Mouse (Mus musculus) kidney, embryonic 15.5 days (tissue): ENCODE results near the gene Xaf1. TPM values are rescaled to one million over a fixed set of nuclear protein-coding genes. Genes with fewer than 3 reads are reported as not detected.
"Not testable (repeated sequence)": the region's sequence is repeated elsewhere in the genome, so short reads cannot be mapped to it uniquely, and the experiment has no call there.

Experiments used
- ATAC-seq: fragments of 200-750 bp; cut with Nextera tagmentation; replicated peaks from 2 replicates; pipeline ENCODE4 v1.8.0; 2017; ENCODE audit warnings: moderate TSS enrichment; ENCODE audit not compliant: low FRiP score
- H3K27ac ChIP-seq: fragments of 300-500 bp; sonication (generic); 2 replicates; pipeline ENCODE4 v1.5.1; 2015; ENCODE audit warnings: mild to moderate bottlenecking, inconsistent platforms
- H3K27me3 ChIP-seq: fragments of 300-500 bp; sonication (generic); 2 replicates; pipeline ENCODE4 v1.6.1; 2015; ENCODE audit warnings: inconsistent platforms
- H3K36me3 ChIP-seq: fragments of 300-500 bp; sonication (generic); 2 replicates; pipeline ENCODE4 v1.6.1; 2015; ENCODE audit warnings: inconsistent platforms
- H3K4me1 ChIP-seq: fragments of 300-500 bp; sonication (generic); 2 replicates; pipeline ENCODE4 v1.6.1; 2015; ENCODE audit warnings: inconsistent platforms
- H3K4me2 ChIP-seq: fragments of 300-500 bp; sonication (generic); 2 replicates; pipeline ENCODE4 v1.6.1; 2015; ENCODE audit warnings: moderate library complexity, mild to moderate bottlenecking, inconsistent platforms
- H3K4me3 ChIP-seq: fragments of 300-500 bp; sonication (generic); replicated peaks from 2 replicates; pipeline ENCODE4 v1.5.1; 2015; ENCODE audit warnings: mild to moderate bottlenecking, inconsistent platforms
- H3K9ac ChIP-seq: fragments of 300-500 bp; sonication (generic); 2 replicates; pipeline ENCODE4 v1.6.1; 2015; ENCODE audit warnings: mild to moderate bottlenecking, inconsistent platforms
- H3K9me3 ChIP-seq: fragments of 300-500 bp; sonication (generic); replicated peaks from 2 replicates; pipeline ENCODE4 v1.6.1; 2016; ENCODE audit warnings: inconsistent platforms
- WGBS: fragments of 180-500 bp; shearing (Covaris S2); methylation state at CpG from one replicate; pipeline ENCODE4 v1.1.7; 2015; ENCODE audit warnings: mixed read lengths; 5-methylcytosine and 5-hydroxymethylcytosine counted together
- polyA plus RNA-seq: library from polyadenylated mRNA; unstranded; fragments of >200 nt; fragmentation: Nextera tagmentation; extraction: Ambion mirVana; gene quantifications from 2 replicates; pipeline ENCODE4 v1.2.1, GENCODE M21; 2015

Xaf1 gene
- polyA plus RNA-seq, 1 experiment from 2014 or later: 6.2 TPM

- Histone ChIP-seq H3K9ac (no peak overlapping the region), H3K27me3 (peaks cover 29% of the 10 kb centered on the region), H3K36me3 (no peaks in the 10 kb centered on the region), H3K4me1 (peaks cover 5% of the 10 kb centered on the region), H3K9me3 (no peaks in the 10 kb centered on the region), H3K27ac (no peak overlapping the region), H3K4me3 (no peak overlapping the region), H3K4me2 (no peak overlapping the region)
- WGBS: 48% methylated on average over 5 of the region's 5 CpGs
- ATAC-seq: no peak
Observed at GRCm38 (mm10) chr11:72318026-72318425, 16.6 kb downstream of the Xaf1 start.

- no peaks in the 10 kb centered on the region for H3K27me3 ChIP-seq
- ATAC-seq: no peak
- H3K27ac ChIP-seq: no peak overlapping the region
- no peaks in the 10 kb centered on the region for H3K4me1 ChIP-seq
- no peak overlapping the region for H3K4me2 ChIP-seq
- no peaks in the 10 kb centered on the region for H3K36me3 ChIP-seq
- no peaks in the 10 kb centered on the region for H3K9me3 ChIP-seq
- H3K4me3 ChIP-seq: no peak overlapping the region
- H3K9ac ChIP-seq: no peak overlapping the region
- 64% methylated on average over 3 of the region's 3 CpGs for WGBS
Observed at GRCm38 (mm10) chr11:72324431-72324830, 23.0 kb downstream of the Xaf1 start.

GRCm38 (mm10) chr11:72325701-72326100, 24.3 kb downstream of the Xaf1 start:
- Histone ChIP-seq H3K4me3 (no peak overlapping the region), H3K27ac (no peak overlapping the region), H3K36me3 (no peaks in the 10 kb centered on the region), H3K9me3 (no peaks in the 10 kb centered on the region), H3K9ac (no peak overlapping the region), H3K4me2 (no peak overlapping the region), H3K4me1 (no peaks in the 10 kb centered on the region), H3K27me3 (no peaks in the 10 kb centered on the region)
- no peak for ATAC-seq
- WGBS: 92% methylated on average over 4 of the region's 4 CpGs

GRCm38 (mm10) chr11:72332951-72333667, 31.7 kb downstream of the Xaf1 start:
- no peak for ATAC-seq
- no peaks in the 10 kb centered on the region for H3K36me3 ChIP-seq
- H3K4me3 ChIP-seq: no peak overlapping the region
- H3K27ac ChIP-seq: no peak overlapping the region
- H3K9me3 ChIP-seq: no peaks in the 10 kb centered on the region
- peaks cover 8% of the 10 kb centered on the region for H3K4me1 ChIP-seq
- H3K27me3 ChIP-seq: no peaks in the 10 kb centered on the region
- no peak overlapping the region for H3K4me2 ChIP-seq
- no peak overlapping the region for H3K9ac ChIP-seq
- WGBS: 76% methylated on average over 9 of the region's 9 CpGs

- H3K9ac ChIP-seq: no peak overlapping the region
- no peaks in the 10 kb centered on the region for H3K27me3 ChIP-seq
- no peak overlapping the region for H3K4me3 ChIP-seq
- no peak overlapping the region for H3K4me2 ChIP-seq
- 81% methylated on average over 4 of the region's 4 CpGs for WGBS
- H3K9me3 ChIP-seq: no peaks in the 10 kb centered on the region
- H3K4me1 ChIP-seq: peaks cover 23% of the 10 kb centered on the region
- H3K27ac ChIP-seq: no peak overlapping the region
- no peaks in the 10 kb centered on the region for H3K36me3 ChIP-seq
- no peak for ATAC-seq
Observed at GRCm38 (mm10) chr11:72334653-72335052, 33.2 kb downstream of the Xaf1 start.

- no peak for ATAC-seq
- 85% methylated on average over 8 of the region's 8 CpGs for WGBS
Observed at GRCm38 (mm10) chr11:72336726-72337125, 35.3 kb downstream of the Xaf1 start.

GRCm38 (mm10) chr11:72338437-72338871, 37.0 kb downstream of the Xaf1 start:
- ATAC-seq: peak; percentile 88
- H3K36me3 ChIP-seq: no peaks in the 10 kb centered on the region
- 33% methylated on average over 5 of the region's 5 CpGs for WGBS
- H3K27me3 ChIP-seq: no peaks in the 10 kb centered on the region
- peaks cover 35% of the 10 kb centered on the region for H3K4me1 ChIP-seq
- H3K9ac ChIP-seq: no peak overlapping the region
- H3K27ac ChIP-seq: peak overlapping the region; percentile 87
- no peak overlapping the region for H3K4me2 ChIP-seq
- no peaks in the 10 kb centered on the region for H3K9me3 ChIP-seq
- H3K4me3 ChIP-seq: no peak overlapping the region

More at GRCm38 (mm10) chr11:72336726-72337125, 35.3 kb downstream of the Xaf1 start:
- no peaks in the 10 kb centered on the region for H3K36me3 ChIP-seq
- peaks cover 32% of the 10 kb centered on the region for H3K4me1 ChIP-seq
- H3K27me3 ChIP-seq: no peaks in the 10 kb centered on the region
- H3K4me2 ChIP-seq: no peak overlapping the region
- H3K9ac ChIP-seq: no peak overlapping the region
- H3K9me3 ChIP-seq: no peaks in the 10 kb centered on the region
- H3K4me3 ChIP-seq: no peak overlapping the region
- H3K27ac ChIP-seq: no peak overlapping the region

GRCm38 (mm10) chr11:72339716-72340115, 38.3 kb downstream of the Xaf1 start:
- no peaks in the 10 kb centered on the region for H3K36me3 ChIP-seq
- no peak overlapping the region for H3K4me2 ChIP-seq
- peaks cover 35% of the 10 kb centered on the region for H3K4me1 ChIP-seq
- H3K4me3 ChIP-seq: no peak overlapping the region
- no peak for ATAC-seq
- 76% methylated on average over 4 of the region's 4 CpGs for WGBS
- H3K9ac ChIP-seq: no peak overlapping the region
- H3K27ac ChIP-seq: peak overlapping the region; percentile 87; the same call in 1 of the 2 replicates
- H3K9me3 ChIP-seq: no peaks in the 10 kb centered on the region
- no peaks in the 10 kb centered on the region for H3K27me3 ChIP-seq

- Histone ChIP-seq H3K27me3 (no peaks in the 10 kb centered on the region), H3K4me2 (peak overlapping the region; percentile 35; the same call in 1 of the 2 replicates), H3K36me3 (no peaks in the 10 kb centered on the region), H3K4me1 (peaks cover 30% of the 10 kb centered on the region), H3K4me3 (no peak overlapping the region), H3K9me3 (no peaks in the 10 kb centered on the region), H3K9ac (no peak overlapping the region), H3K27ac (no peak overlapping the region)
- WGBS: 11% methylated on average over 7 of the region's 7 CpGs
- ATAC-seq: peak; percentile 67
Observed at GRCm38 (mm10) chr11:72342549-72343237, 41.3 kb downstream of the Xaf1 start.

- not testable (repeated sequence) for H3K4me3 ChIP-seq, H3K9me3 ChIP-seq, H3K27me3 ChIP-seq, H3K27ac ChIP-seq, H3K4me2 ChIP-seq, ATAC-seq, H3K36me3 ChIP-seq, H3K9ac ChIP-seq
- 92% methylated on average over 5 of the region's 5 CpGs for WGBS
- H3K4me1 ChIP-seq: peaks cover 26% of the 10 kb centered on the region
Observed at GRCm38 (mm10) chr11:72343238-72343625, 41.8 kb downstream of the Xaf1 start.

- Histone ChIP-seq H3K9me3 (no peaks in the 10 kb centered on the region), H3K36me3 (no peaks in the 10 kb centered on the region), H3K27ac (no peak overlapping the region), H3K9ac (no peak overlapping the region), H3K4me3 (no peak overlapping the region), H3K4me1 (peaks cover 19% of the 10 kb centered on the region), H3K4me2 (no peak overlapping the region), H3K27me3 (no peaks in the 10 kb centered on the region)
- ATAC-seq: no peak
- 20% methylated on average over 8 of the region's 8 CpGs for WGBS
Observed at GRCm38 (mm10) chr11:72343904-72344303, 42.5 kb downstream of the Xaf1 start.

- Histone ChIP-seq H3K4me2 (no peak overlapping the region), H3K4me3 (no peak overlapping the region), H3K36me3 (no peaks in the 10 kb centered on the region), H3K4me1 (peaks cover 14% of the 10 kb centered on the region), H3K9ac (no peak overlapping the region), H3K27ac (no peak overlapping the region), H3K9me3 (no peaks in the 10 kb centered on the region), H3K27me3 (no peaks in the 10 kb centered on the region)
- WGBS: 88% methylated on average over 11 of the region's 11 CpGs
- no peak for ATAC-seq
Observed at GRCm38 (mm10) chr11:72344486-72344885, 43.1 kb downstream of the Xaf1 start.
